Mouse (Mus musculus): Measurements from ENCODE around the gene Dchs2. TPM values are rescaled to one million over a fixed set of nuclear protein-coding genes. Genes with fewer than 3 reads are reported as not detected.

Gene Dchs2
- total RNA-seq, 2 experiments from 2014 or later = not detected

DNA sequence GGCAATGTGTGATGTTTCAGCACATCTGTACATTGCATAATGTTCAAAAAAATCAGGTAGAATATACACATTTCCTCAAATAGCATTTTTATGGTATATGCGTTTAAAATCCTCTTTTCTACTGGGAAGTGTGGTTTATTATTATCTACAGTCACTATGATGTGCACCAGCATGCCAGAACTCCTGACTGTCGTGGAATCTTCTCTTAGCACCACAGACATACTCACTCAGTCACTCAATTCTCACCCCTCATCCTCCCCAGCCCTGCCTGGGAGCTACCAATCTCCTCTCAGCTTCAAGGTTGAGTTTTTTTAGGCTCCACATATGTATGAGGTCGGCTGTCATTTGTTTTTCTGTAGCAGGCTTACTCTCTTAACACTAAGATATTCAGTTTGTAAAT is 20.8 kb downstream of the Dchs2 start:
- ATAC-seq (replicated peaks; ENCODE audit: poor library complexity) = no peak

GRCm38 (mm10) chr3:83155600-83155999 is 27.9 kb downstream of the Dchs2 start:
- ATAC-seq (replicated peaks; ENCODE audit: poor library complexity) = no peak

- no peak for ATAC-seq (replicated peaks; ENCODE audit: poor library complexity)
These were observed 28.4 kb downstream of the Dchs2 start for GRCm38 (mm10) chr3:83156165-83156564.

DNA sequence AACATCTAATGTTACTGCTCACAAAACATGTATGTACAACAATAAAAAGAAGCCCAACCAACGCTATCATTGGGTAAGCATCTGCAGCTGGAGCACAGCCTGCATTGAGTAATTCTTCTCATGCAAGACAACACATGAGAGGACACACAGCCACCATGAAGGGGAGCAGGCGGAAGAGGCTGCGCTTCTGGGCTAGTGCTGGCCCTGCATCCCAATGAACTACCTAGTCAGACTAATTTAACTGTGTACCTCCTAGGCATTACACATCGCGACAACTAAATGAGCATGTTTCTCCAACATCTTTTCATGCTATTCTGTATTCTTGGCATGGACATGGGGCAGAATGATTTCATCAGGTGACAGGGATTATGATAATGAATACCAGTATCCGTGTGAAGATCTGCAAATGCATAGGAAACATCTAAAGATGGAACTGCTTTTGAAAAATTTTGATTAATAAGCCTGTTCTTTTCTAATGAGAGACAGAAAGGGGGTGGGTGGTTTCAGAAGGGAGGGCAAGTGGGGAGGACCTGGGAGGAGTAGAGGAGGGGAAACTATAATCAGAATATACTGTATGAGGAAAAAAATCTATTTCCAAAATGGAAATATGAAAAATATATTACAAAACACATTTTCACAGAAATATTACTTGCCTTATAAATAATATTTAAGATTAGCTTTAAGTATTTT is 33.9 kb downstream of the Dchs2 start:
- no peak for ATAC-seq (replicated peaks; ENCODE audit: poor library complexity)

DNA sequence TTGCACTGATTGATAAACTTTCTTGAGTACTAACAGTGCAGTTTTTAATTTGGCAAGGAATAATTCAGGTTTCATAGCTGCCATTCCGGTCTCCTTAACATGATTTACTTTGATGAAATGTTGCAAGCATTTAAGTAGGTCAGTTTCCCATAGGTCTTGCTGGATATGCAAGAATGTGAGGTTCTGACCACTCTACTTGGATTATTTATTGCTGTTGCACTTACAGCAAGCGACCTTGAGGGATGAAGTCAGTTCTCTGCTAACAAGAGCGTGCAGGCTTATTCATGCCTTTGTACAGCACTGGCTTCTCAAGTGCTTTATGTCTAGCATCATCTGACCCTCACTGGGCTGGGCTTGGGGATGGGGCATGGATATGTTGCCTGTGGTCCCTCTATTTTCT is 35.9 kb downstream of the Dchs2 start:
- no peak for ATAC-seq (replicated peaks; ENCODE audit: poor library complexity)

GRCm38 (mm10) chr3:83185527-83185926 is 57.8 kb downstream of the Dchs2 start:
- ATAC-seq (replicated peaks; ENCODE audit: poor library complexity) = no peak

GRCm38 (mm10) chr3:83191271-83191670 is 63.5 kb downstream of the Dchs2 start:
- no peak for ATAC-seq (replicated peaks; ENCODE audit: poor library complexity)

DNA sequence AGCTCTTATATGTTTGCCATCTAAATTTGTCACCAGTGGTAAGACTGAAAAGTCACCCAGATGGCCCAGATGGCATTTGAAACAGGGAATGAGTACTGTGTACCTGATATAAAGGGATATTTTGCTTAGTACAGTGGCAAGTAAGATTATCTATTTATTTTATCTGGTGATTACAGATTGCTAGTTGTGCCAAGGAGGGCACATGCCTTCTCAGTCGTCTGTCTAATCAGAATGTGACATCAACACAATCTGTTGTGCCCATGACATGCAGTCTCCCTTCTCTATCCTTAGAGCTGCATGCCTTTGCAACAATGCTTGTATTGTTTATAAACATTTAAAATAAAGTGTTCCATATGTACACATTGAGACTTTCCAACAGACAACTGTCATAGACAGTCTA is 64.7 kb downstream of the Dchs2 start:
- ATAC-seq (replicated peaks; ENCODE audit: poor library complexity) = no peak

DNA sequence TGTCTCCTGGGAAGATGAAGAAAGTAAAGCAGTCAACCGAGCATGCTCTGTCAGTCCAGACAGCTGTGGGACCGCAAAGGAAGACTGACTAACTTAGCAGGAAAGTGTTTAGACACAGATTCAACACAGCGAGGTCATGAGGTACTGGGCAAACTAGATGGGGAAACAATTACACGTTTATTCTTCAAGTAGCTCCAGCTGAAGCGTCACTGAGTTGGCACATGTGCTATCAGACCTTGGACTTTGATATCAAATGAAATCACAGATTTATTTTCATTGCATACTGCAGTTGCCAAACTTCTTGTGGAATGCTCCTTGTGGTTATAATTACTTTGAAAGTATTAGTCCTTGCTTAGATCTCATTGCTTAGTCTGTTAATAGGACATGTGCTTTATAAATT is 67.2 kb downstream of the Dchs2 start:
- no peak for ATAC-seq (replicated peaks; ENCODE audit: poor library complexity)

GRCm38 (mm10) chr3:83201286-83201980 is 73.7 kb downstream of the Dchs2 start:
- ATAC-seq (replicated peaks; ENCODE audit: poor library complexity) = no peak

DNA sequence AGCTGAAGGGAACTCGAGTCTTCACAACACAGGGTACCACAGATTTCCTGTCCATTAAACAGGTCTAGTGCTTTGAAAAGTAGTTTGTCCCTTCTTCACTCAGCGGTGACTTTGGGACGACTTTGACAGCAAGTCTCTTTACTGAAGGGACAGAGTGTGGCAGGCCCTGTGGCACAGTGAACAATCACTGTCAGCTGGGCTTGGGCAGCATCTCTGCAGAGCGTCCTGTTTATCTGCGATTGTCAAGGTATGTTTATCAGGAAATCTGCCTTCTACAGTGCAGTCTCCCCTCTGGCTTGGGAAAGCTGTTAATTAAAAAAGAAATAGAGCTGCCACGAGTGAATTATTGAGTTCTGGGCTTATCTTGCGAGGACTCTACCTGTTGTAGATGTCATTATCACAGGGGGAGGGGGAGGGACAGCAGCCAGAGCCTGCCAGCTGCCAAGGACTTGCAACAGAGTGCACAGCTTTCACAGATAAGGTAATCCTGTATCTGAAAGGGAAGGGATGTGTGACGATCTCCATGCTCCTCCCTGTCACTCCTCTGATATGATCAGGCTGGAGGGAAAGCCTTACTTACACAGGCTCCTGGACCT is 77.4 kb downstream of the Dchs2 start:
- no peak for ATAC-seq (replicated peaks; ENCODE audit: poor library complexity)

- no peak for ATAC-seq (replicated peaks; ENCODE audit: poor library complexity)
These were observed 81.9 kb downstream of the Dchs2 start for GRCm38 (mm10) chr3:83209646-83210045.

- ATAC-seq (replicated peaks; ENCODE audit: poor library complexity) = no peak
These were observed 82.5 kb downstream of the Dchs2 start for GRCm38 (mm10) chr3:83210210-83210609.

GRCm38 (mm10) chr3:83211939-83212338 is 84.2 kb downstream of the Dchs2 start:
- no peak for ATAC-seq (replicated peaks; ENCODE audit: poor library complexity)

DNA sequence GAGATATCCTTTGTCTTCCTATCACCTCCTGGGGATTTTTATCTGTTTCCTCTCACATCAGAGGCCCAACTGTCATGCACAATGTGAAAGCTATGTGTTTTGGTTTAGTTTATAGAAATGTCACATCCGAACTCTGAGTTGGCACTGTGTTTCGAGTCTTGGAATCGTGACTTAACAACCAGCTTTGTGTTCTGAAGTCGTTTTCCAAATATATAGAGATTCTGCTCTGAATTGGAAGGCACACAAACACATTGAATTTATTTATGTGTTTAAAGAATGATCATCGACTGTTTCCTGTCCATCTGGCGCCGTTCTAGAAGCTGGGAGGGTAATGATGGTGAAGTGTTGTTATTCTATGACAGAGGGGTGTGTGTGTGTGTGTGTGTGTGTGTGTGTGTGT is 84.8 kb downstream of the Dchs2 start:
- ATAC-seq (replicated peaks; ENCODE audit: poor library complexity) = no peak

GRCm38 (mm10) chr3:83218059-83218458 is 90.3 kb downstream of the Dchs2 start:
- ATAC-seq (replicated peaks; ENCODE audit: poor library complexity) = no peak

- ATAC-seq (replicated peaks; ENCODE audit: poor library complexity) = no peak
These were observed 92.4 kb downstream of the Dchs2 start for GRCm38 (mm10) chr3:83220101-83220500.

GRCm38 (mm10) chr3:83222125-83222524 is 94.4 kb downstream of the Dchs2 start:
- no peak for ATAC-seq (replicated peaks; ENCODE audit: poor library complexity)

GRCm38 (mm10) chr3:83228383-83228782 is 100.6 kb downstream of the Dchs2 start:
- no peak for ATAC-seq (replicated peaks; ENCODE audit: poor library complexity)

DNA sequence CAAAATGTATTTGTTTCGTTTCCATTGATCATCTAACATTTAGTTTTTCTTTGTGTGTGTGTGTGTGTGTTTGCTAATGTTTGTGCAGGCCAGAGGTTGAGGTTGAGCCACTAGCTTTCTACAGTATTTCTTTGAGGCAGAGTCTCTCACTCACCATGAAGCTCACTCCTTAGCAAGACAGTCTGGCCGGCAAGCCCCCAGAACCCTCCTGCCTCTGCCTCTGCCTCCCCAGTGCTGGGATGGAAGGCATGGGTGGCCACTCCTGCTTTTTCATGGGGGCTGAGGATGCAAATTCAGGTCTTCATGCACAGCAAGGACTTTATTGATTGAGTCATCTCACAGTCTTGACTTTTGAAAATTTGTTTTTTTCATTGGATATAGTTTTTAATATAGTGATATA is 102.6 kb downstream of the Dchs2 start:
- no peak for ATAC-seq (replicated peaks; ENCODE audit: poor library complexity)

DNA sequence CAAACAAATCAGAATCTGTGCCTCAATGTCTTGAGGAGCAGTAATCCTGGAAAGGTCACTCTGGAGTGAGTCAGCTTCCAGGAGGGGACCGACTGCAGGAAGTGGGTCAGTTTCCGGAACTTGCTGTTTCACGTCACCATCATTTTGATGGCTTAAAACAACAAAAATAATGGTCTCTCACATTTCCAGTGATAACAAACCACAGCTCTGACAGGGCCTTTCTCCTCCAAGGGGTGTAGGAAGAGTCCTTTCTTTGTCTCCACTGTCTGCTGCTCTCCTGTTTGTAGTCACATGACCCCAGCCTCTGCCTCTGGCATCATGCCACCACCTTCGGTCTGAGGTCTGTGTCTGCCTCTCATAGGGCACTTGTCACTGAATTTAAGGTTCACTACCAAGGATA is 106.7 kb downstream of the Dchs2 start:
- no peak for ATAC-seq (replicated peaks; ENCODE audit: poor library complexity)

DNA sequence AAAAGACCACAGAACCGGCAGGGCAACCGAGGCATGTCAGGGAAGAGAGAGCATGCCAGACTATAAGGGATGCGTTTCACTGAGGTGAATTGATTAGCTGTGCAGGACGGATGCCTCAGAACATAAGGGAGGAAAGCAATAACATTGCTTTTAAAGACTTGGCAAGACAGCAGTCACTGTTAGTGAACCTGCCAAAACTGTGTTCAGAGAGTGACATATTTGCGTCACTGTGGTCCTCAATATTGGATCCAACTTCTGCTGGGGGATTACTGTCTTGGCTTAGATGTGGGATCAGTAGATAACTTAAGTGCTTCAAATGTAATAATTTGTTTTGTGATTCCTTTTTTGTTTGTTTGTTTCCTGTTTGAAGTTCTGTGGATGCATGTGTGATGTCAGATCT is 107.3 kb downstream of the Dchs2 start:
- no peak for ATAC-seq (replicated peaks; ENCODE audit: poor library complexity)

Measured in megakaryocyte progenitor cell, adult 5-6 weeks (primary cell).